Mouse (Mus musculus): ENCODE data around the gene Myo16.
A peak's percentile ranks its signal among the peaks of the same experiment; 100 is the strongest.

The Myo16 gene

GRCm38 (mm10) chr8:10307345-10307744 is 153.6 kb downstream of the Myo16 start:
- no peak for DNase-seq

- no peak for DNase-seq
These were observed 154.2 kb downstream of the Myo16 start for GRCm38 (mm10) chr8:10307770-10308476.

GRCm38 (mm10) chr8:10310470-10310869 is 156.8 kb downstream of the Myo16 start:
- no peak for DNase-seq

- DNase-seq: no peak
These were observed 158.6 kb downstream of the Myo16 start for GRCm38 (mm10) chr8:10312316-10312715.

- no peak for DNase-seq
These were observed 162.5 kb downstream of the Myo16 start for GRCm38 (mm10) chr8:10316201-10316600.

GRCm38 (mm10) chr8:10318103-10318502 is 164.4 kb downstream of the Myo16 start:
- DNase-seq: no peak

GRCm38 (mm10) chr8:10350451-10350850 is 196.7 kb downstream of the Myo16 start:
- DNase-seq: no peak

- DNase-seq: no peak
These were observed 205.0 kb downstream of the Myo16 start for GRCm38 (mm10) chr8:10358711-10359110.

GRCm38 (mm10) chr8:10362949-10363348 is 209.2 kb downstream of the Myo16 start:
- no peak for DNase-seq

- no peak for DNase-seq
These were observed 210.1 kb downstream of the Myo16 start for GRCm38 (mm10) chr8:10363654-10364406.

GRCm38 (mm10) chr8:10366141-10366540 is 212.4 kb downstream of the Myo16 start:
- no peak for DNase-seq

- no peak for DNase-seq
These were observed 218.9 kb downstream of the Myo16 start for GRCm38 (mm10) chr8:10372571-10372970.

GRCm38 (mm10) chr8:10387143-10387542 is 233.4 kb downstream of the Myo16 start:
- DNase-seq: no peak

GRCm38 (mm10) chr8:10391096-10391683 is 237.5 kb downstream of the Myo16 start:
- no peak for DNase-seq

- DNase-seq: no peak
These were observed 238.2 kb downstream of the Myo16 start for GRCm38 (mm10) chr8:10391913-10392312.

GRCm38 (mm10) chr8:10394506-10394905 is 240.8 kb downstream of the Myo16 start:
- DNase-seq: no peak

- no peak for DNase-seq
These were observed 241.4 kb downstream of the Myo16 start for GRCm38 (mm10) chr8:10395146-10395545.

- no peak for DNase-seq
These were observed 248.9 kb downstream of the Myo16 start for GRCm38 (mm10) chr8:10402606-10403005.

GRCm38 (mm10) chr8:10405469-10405868 is 251.8 kb downstream of the Myo16 start:
- peak; percentile 26 for DNase-seq

- DNase-seq: no peak
These were observed 255.3 kb downstream of the Myo16 start for GRCm38 (mm10) chr8:10409043-10409442.

- DNase-seq: no peak
These were observed 257.8 kb downstream of the Myo16 start for GRCm38 (mm10) chr8:10411511-10411910.

- DNase-seq: no peak
These were observed 260.2 kb downstream of the Myo16 start for GRCm38 (mm10) chr8:10413881-10414280.

GRCm38 (mm10) chr8:10414684-10415212 is 261.0 kb downstream of the Myo16 start:
- DNase-seq: peak; percentile 66

GRCm38 (mm10) chr8:10415288-10415687 is 261.6 kb downstream of the Myo16 start:
- no peak for DNase-seq

Measured in right cerebral cortex, postnatal 25 days (tissue).